Mouse (Mus musculus) C2C12 (cell line): ENCODE data around the gene Osgep.

Source experiments
- CEBPB ChIP-seq: IDR thresholded peaks from one replicate; pipeline ENCODE4 v1.6.1; 2011; ENCODE audit warnings: low read depth, mild to moderate bottlenecking, control low read depth, moderate library complexity
- CTCF ChIP-seq: IDR thresholded peaks from one replicate; pipeline ENCODE4 v1.5.1; 2011; ENCODE audit not compliant: control insufficient read depth, insufficient read depth, insufficient read length
- MAX ChIP-seq: IDR thresholded peaks from one replicate; pipeline ENCODE4 v1.6.1; 2011; ENCODE audit warnings: mild to moderate bottlenecking, control low read depth
- MYOG ChIP-seq: IDR thresholded peaks from one replicate; pipeline ENCODE4 v1.6.1; 2011; ENCODE audit not compliant: control insufficient read depth, insufficient read length; ENCODE audit errors: extremely low read depth
- USF1 ChIP-seq: IDR thresholded peaks from one replicate; pipeline ENCODE4 v1.6.1; 2011; ENCODE audit warnings: low read depth, mild to moderate bottlenecking, control low read depth, moderate library complexity

- TF ChIP-seq CTCF (no peak), MAX (no peak), CEBPB (no peak), USF1 (no peak), MYOG (no peak)
Measured at GRCm38 (mm10) chr14:50938119-50938908, 13.6 kb upstream of the Osgep start.
